Mouse (Mus musculus) heart, adult 9 months (tissue): ENCODE data around the gene Cpn2.

Experiments
- DNase-seq, 2 experiments: peaks; one replicate each; pipeline ENCODE4 v3.0.0; 2022; ENCODE audit warnings: low spot score in 2 of 2

The Cpn2 gene

DNA sequence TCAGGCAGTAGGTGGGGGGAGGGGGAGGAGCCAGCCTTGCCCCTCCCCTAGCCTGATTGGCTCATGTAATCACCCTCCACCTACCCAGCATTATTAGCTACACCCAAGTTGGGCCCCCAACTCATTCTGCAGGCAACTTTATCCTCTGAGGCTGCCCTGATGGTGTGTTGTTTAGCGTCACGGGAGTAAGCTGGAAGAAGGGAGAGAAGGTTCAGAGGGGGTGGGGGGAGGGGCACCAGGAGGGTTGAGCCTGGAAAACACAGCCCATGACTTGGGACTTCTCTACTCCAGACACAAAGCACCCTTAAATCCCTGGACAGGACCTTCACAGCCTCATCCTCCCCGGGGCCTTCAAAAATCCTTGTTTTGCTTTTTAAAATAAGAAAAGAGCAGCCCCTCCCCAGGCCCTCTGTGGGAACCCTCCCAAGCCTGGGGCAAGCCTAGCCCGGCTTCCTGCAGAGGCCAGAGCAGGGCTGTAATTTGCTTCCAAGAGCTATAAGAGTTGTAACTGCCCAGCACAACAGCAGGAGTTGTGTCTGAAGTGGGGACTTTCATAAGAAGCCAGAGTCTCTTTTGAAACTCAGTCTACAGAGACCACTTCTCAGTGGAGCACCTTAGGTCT, 13.5 kb upstream of the Cpn2 start:
- no peak for DNase-seq

DNA sequence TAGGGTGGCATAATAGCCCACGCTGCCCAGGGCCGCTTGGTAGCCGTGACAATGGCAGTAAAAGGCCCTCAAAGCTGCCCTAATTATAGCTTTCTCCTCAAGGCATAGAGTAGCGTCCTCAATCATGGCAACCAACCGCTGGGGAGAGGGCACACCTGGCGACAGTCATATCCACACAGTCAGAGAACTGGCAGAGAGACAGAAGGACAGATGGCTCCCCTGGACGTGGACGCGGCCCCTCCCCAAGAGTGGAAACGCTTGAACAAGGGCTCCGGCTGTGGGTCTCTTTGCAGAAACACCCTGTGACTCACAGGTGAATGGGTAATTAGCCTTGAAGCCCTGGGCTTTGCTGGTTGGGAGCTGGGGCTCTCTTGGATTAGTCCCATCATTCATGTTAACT, 11.1 kb upstream of the Cpn2 start:
- DNase-seq, result no peak

DNA sequence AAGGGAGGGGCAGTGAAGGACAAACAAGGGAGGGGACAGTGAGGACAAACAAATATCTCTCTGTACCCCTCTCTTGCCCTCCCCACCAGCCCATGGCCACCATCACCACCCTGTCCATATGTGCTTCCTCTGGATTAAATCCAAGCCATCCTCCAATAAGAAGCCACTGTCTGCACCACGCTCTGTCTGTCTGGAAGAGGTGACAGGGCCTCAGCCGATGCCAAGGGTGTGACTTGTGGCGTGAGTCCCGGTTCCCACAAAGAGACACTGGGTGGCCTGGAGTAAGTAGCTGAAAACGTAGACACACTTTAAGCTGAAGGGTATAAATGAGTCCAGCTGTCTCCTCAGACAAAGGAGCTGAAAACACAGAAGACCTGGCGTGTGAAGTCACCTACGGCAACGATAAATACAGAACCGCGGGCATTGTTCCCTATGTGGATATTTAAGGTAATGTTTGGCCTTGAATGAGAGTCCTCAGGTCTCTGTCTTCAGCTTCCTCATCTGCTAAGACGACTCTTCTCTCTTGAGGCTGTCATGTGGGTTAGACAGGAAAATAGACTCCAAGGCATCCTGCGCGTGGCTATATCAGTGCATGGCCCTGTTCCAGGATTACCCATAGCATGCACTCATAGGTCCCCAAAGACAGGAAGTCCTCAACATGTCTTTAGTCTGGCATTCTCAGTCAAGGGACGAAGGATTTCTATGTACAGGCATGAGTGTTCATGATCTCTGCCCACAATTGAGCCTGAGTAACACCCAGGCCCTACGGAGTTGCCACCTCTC, 8.4 kb upstream of the Cpn2 start:
- DNase-seq, result no peak

DNA sequence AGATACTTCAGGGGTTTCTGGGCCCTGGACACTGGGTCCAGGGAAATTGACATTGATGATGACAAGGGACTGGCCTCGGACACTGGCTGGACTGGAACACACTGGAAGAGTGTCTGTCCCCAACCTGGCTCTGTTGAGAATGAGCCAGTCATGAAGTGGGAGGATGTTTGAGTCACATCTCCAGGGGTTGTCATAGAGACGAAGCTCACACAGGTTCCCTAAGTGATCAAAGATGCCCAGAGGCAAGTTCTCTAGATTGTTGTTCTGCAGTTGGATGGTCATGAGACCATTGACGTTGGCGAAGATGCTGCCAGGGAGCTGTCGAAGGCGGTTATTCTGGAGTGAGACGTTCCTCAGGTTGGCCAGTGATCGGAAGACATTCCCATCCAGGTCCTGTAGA, 5.8 kb upstream of the Cpn2 start:
- no peak for DNase-seq

DNA sequence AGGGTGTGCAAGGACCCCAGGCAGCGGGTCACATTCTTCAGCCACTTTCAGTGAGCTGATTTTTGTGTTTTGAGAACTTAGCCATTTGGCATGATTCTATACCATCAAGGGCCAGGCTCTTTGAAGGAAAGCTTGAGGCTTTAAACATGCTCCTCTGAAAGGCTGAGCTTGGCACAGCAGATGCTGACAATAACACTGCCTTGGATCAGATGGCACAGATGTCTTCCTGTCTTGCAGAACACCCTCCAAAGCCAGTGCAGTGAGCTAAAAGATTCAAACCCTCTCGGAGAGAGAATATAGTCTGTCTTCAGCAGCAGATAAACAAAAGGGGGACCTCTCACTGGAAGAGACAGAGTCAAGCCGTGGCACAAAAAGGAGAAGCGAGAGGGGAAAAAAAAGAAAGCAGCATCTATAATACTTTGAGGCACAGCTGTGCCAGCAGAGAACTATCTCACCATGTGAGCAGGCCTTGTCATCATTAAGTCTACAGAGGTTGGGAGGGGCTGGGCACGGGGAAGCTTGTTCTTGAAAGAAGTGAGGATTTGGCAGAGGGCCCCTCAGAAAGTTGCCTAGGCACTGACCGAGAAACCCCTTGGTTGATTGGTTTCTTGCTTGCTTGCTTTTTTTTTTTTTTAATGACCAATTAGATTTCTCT, 4.8 kb upstream of the Cpn2 start:
- DNase-seq, result no peak

DNA sequence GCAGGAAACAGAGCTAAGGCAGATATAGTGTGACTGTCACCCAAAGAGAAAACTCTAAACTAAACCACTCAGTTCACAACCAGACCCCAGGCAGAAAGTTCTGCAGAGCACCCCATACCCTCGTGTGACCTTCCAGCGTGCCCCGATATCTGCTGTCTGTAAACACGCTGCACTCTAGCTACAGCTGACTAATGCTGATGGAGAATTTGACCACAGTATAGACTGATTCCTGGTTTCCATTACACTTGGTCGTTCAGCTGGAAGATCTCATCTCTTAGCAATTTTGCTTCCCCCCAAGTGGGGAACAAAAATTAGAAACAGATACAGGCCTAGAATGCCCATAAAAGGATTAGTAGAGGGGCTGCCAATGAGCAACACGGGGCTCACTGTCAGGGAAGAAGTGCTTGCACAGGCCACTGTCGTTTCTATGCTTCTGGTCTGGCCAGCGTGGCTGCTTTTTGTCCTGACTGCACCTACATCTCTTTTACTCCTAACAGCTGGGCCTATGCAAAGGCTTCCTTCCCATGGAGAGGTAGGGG, 4.0 kb upstream of the Cpn2 start:
- no peak for DNase-seq

DNA sequence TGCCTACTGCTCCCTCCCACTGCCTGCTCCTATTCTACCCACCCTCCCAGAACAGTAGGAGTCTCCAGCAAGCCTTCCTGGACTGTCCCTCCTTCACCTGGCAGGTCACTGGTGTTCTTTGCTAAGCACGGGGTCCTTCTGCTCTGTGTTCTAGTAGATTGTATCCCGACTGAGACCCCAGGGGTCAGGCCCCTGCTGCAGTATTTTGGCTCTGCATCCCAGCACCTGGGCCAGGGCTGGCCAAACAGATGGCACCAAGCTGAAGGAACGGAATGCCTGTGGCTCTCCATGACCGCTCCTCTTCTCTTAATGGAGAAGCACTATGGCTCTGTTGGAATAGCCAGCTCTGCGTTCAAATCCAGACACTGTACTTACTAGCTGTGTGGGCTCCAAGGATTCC, 738 bp downstream of the Cpn2 start:
- DNase-seq, result no peak

DNA sequence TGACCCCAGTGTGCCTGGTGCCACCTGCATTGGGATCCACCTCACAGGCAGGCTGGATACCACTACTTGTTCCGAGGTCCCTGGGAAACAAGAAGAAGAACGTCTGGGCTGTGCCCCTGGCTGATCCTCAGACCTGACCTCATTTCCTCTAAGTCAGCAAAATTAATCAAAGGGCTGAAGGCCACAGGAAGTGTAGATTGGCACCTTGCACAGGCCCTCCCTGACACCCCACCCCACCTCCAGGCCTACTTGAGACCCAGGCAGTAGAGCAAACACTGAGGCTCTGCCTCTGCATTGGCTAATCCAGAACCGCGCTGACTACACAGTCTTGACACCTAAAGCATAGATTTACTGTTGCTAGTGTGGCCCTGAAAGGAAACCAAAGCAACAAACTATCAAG, 1.7 kb downstream of the Cpn2 start:
- no peak for DNase-seq

DNA sequence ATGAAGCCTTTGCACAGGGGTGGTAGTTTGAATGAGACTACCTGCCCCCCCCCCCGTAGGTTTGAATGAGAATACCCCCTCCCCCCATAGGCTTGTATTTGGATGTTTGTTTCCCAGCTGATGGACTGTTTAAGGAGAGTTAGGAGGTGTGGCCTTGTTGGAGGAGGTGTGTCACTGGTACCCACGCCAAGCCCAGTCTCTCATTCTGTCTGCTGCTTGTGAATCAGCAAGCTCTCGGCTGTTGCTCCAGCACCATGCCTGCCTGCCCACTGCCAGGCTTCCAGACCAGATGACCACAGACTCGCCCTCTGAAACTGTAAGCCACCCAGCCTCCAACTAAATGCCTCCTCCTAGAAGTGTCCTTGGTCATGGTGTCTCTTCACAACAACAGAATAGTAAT, 4.1 kb downstream of the Cpn2 start:
- DNase-seq, result no peak

DNA sequence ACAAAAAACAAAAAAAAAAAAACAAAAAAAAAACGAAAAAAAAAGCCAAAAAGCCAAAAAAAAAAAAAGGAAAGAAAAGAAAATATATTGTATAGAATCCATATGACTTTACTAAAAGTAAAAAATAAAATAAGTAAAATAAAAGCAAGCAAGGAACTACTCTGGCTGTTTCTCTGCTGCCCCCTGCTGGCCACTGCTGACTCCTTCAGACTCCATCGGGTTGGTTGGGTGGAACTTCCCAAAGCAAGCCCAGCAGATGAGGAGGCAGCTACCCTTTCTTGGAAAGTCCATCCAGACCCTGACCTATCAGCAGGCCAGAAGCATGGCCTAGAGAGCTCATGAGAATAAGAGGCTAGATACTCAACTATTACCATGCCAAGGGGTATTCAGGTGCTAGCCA, 4.6 kb downstream of the Cpn2 start:
- DNase-seq, result peak in 1 of 2 experiments; percentile 55

DNA sequence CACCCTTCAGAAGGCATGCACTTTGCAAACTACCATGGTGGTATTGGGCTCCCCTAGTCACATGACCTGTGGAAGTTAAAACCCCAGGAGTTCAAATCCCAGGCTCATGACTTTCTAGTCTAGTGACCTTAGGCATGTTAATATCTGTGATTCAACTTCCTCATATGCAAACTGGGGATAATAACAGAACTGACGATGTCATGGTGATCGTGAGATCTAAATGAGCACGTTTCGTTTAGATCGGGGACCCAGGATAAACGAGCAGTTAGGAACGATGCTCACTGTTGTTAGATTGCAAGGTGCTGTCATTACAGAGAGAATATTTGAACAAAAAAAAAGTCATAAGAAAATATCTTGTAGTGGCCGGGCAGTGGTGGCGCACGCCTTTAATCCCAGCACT, 5.1 kb downstream of the Cpn2 start:
- no peak for DNase-seq

DNA sequence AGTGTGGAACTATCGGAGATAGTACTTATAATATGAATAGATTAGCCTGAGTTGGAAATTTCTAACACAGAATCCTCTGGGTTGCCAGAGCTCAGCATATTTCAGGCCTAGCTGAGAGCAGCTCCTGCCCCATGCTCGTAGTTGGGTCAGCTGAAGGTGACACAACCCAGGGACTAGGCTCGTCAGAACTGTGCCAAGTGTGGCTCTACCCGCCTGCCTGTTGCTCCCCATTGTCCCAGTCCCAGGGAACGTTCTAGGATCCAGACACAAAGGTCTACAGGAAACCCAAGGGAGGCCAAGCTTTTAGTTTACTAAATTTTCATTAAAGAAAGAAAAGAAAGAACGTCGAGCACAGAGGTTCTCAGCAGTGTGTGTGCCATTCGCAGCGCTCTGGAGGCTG, 6.0 kb downstream of the Cpn2 start:
- DNase-seq, result no peak

DNA sequence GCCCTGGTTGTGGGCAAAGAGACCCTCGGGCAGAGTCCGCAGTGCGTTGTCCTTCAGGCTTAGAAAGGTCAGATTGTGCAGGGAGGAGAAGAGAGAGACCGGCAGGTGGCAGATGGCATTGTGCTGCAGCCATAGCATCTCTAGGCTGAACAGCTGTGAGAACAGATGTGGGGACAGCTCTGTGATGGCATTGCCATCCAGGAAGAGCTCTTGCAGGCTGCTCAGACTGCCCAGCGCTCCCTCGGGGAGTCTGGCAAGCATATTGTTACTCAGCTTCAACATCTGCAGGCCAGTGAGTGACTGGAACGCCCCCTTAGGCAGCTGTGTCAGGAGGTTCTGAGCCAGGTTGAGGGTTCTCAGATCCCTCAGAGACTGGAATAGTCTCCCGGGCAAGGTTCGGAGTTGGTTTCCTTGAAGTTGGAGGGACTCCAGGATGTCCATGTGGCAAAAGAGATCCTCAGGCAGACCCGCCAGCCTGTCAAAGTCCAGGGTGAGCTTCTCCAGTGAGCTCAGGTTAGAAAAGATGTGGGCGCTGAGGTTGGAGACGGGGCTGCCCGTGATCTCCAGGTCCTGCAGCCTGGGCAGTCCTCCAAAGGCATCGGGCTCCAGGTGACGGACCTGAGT, 7.2 kb downstream of the Cpn2 start:
- no peak for DNase-seq

DNA sequence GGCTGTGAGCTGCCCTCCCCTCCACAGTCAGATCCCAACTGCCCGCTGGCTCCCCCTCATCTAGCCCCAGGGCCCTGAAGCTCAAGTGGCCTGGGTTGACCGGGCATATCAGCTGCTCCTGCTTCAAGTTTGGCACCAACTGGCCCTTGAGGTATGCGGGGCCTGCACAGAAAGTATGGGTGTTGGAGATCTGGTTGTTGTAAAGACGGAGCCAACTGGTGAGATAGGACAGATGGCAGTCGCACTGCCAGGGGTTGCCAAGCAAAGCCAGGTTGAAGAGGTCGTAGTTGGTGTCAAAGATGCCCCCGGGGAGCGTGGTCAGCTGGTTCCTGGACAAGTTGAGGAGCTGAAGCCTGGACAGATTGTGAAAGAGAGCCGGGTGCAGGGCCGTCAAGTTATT, 7.9 kb downstream of the Cpn2 start:
- peak; percentile 70 to 72 for DNase-seq

DNA sequence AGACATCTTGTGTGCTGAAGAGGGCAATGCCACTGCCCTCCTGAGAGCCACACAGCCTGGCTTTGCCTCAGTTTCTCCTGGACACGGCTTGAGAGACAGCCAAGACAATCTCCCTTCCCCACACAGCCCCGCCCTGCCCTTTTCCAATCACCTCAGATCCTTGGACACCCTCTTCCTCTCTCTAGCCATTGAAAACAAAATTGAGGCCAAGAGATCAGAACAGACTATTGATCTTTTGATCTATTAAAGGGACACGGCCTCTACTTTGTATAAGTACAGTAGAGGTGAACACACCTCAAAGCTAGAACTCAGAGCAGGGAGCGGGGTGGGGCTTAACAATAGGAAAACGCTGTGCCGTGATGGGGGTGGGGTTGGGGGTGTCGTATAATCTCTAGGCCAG, 8.9 kb downstream of the Cpn2 start:
- DNase-seq, result no peak

DNA sequence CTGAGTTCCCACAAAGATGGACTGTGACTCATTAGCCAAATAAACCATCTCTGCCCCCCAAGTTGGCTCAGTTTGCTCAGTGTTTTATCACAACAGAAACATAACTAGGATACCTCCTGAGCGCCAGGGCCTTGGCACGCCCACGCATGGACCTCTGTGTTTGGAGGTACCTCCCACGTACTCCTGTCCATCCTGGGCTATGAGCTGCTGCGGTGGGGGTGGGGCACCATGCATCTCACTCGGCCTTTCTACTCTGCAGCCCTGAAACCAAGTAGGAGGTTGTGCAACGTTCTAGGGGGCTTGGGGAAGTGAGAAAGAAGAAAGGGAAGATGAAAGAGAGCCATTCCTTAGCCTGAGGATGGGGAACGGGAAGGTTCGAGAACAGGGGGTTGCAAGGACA, 9.6 kb downstream of the Cpn2 start:
- DNase-seq, result no peak

DNA sequence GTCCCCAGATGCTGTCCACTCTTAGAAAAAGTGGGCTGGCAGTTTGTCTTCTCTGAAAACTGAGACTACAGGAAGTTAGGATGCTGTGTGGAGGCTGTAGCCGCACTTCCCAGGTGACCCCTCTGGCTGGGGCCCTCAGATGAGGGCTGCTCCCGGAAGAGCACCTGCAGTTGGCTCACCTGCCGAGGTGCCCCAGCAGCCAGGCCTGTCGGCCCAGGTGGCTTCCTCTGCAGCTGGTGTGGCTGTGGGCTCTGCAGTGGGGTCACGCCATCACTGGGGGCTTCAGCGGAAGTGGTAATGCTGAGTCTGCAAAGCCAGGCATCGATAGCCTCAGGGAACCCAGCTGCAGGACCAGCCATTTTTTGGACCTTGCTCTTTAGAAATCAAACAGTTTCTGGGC, 12.2 kb downstream of the Cpn2 start:
- DNase-seq, result no peak

DNA sequence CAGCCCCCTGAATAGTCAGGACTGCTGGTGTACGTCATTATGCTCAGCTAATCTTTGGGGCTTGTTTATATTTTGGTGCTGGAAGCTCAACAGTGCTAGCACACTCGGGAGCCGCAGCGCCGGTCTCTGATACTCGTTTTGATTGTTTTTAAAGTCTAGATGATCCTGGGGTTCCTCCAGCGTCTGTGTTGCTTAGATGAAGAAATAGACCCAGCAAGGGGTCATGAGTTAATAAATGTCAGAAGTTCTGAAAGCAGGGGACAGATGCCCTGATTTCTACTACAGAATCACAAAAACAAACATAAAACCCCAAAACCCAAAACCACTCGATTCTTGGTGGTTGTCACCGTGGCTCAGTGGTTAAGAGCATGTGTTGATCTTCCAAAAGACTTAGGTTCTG, 13.4 kb downstream of the Cpn2 start:
- no peak for DNase-seq

DNA sequence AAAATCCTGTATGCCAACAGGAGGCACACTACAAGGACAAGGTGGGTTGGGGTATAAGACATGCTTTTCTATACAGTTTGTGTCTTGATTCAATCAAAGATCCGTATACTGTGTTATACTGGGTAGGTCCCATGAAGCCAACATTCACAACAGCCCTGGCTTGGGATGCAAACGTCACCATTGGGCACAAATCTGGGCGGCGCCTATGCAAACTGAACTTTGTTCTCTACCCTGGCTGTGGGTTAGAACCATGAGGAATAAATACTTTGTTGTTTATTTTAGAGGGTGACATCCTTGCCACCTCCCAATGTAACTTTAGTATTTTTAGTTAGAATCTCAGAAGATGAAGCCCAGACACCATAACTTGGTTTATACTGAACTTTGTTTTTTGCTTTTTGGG, 13.9 kb downstream of the Cpn2 start:
- no peak for DNase-seq

DNA sequence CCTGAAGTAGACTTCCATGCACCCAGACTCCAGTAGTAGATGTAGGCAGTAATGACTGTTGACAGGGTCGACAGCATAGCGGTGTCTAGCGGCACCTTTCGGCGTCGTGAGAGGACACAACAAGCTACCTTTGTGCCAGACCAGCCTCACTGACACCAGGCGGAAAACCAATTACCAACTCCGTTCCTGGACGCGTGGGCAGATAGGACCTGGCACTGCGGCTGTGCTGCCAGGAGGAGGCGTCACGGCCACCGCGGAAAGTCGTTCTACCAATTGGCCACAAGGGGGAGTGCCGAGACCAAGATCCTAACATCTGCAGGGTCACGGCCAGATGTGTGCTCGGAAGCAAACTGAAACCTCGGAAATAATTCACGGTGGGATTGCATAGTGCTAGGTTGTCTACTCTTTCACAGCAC, 15.3 kb downstream of the Cpn2 start:
- DNase-seq, result peak; percentile 74 to 80

DNA sequence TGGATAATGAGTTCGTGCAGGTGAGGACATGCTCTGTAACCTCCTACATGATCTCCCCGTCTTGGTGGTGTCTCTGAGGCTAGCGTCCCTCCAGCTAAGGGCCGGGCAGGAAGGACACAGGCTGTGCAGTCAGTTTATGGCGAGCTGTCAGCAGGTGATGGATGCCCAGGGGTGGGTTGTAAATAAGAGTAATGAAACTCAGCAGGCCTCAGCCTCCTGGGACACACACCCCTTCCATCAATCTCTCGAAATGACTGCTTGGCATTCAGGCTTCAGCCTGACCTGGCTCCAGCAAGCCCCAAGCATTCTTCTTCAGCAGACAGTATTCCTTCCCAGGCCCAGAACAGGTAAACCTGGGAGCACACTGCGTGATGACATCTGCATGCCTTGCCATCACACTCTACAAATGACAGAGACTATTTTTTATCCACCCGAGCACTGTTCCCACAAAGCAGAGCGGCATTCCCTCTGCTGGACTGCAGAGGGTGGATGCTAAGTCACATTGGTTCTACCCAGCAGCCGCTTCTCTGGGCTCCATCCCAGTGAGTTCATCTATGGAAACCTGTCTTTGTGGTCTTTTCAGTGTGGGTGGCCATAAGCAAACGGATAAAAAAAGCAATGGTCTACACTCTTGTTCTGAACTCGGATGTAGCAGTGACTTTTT, 23.1 kb downstream of the Cpn2 start:
- DNase-seq, result no peak

DNA sequence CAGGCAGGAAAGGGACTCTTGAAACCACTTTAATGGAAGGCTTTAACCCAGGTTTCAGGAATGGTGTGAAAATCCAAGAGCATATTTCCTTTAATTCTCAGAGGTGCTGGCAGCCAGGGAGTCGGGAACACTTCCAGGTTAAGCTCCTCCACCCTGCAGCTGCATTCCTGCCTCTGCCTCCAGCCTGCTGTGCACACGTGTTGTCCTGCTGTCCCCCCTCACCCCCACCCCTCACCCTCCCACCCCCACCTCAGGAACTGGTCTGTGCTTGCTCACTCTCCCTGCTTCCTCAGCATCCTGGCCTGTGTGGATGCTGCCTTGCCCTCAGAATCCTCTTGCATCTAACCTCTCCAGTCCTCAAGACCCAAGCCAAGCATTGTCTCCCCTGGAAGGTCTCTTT, 25.7 kb downstream of the Cpn2 start:
- no peak for DNase-seq
